Mouse (Mus musculus): ENCODE data around the gene Stac2.

Stac2 gene

GRCm38 (mm10) chr11:98019883-98020610 lies 33.2 kb downstream of the Stac2 start:
- no peak for DNase-seq

GRCm38 (mm10) chr11:98018858-98019641 lies 34.2 kb downstream of the Stac2 start:
- DNase-seq: peak in 1 of 2 experiments; percentile 21

- no peak for DNase-seq
Measured at GRCm38 (mm10) chr11:98018222-98018621, 35.0 kb downstream of the Stac2 start.

GRCm38 (mm10) chr11:98016824-98017223 lies 36.4 kb downstream of the Stac2 start:
- DNase-seq: no peak

- no peak for DNase-seq
Measured at GRCm38 (mm10) chr11:98016177-98016576, 37.1 kb downstream of the Stac2 start.

GRCm38 (mm10) chr11:98012831-98013230 lies 40.4 kb downstream of the Stac2 start:
- no peak for DNase-seq

GRCm38 (mm10) chr11:98011716-98012115 lies 41.5 kb downstream of the Stac2 start:
- DNase-seq: no peak

- DNase-seq: no peak
Measured at GRCm38 (mm10) chr11:98008087-98008486, 45.2 kb downstream of the Stac2 start.

GRCm38 (mm10) chr11:98005686-98006085 lies 47.6 kb downstream of the Stac2 start:
- no peak for DNase-seq

GRCm38 (mm10) chr11:98005076-98005475 lies 48.2 kb downstream of the Stac2 start:
- no peak for DNase-seq

GRCm38 (mm10) chr11:98004161-98004560 lies 49.1 kb downstream of the Stac2 start:
- no peak for DNase-seq

- peak in 1 of 2 experiments; percentile 39 for DNase-seq
Measured at GRCm38 (mm10) chr11:98003171-98003671, 50.0 kb downstream of the Stac2 start.

- peak; percentile 77 to 92 for DNase-seq
Measured at GRCm38 (mm10) chr11:98002627-98003026, 50.6 kb downstream of the Stac2 start.

- no peak for DNase-seq
Measured at GRCm38 (mm10) chr11:98001986-98002385, 51.3 kb downstream of the Stac2 start.

GRCm38 (mm10) chr11:98001351-98001824 lies 51.9 kb downstream of the Stac2 start:
- peak; percentile 43 to 49 for DNase-seq

- peak; percentile 62 to 76 for DNase-seq
Measured at GRCm38 (mm10) chr11:98000378-98001140, 52.7 kb downstream of the Stac2 start.

- DNase-seq: no peak
Measured at GRCm38 (mm10) chr11:97999748-98000147, 53.5 kb downstream of the Stac2 start.

- peak in 1 of 2 experiments; percentile 65 for DNase-seq
Measured at GRCm38 (mm10) chr11:97998898-97999608, 54.2 kb downstream of the Stac2 start.

- no peak for DNase-seq
Measured at GRCm38 (mm10) chr11:97998074-97998793, 55.0 kb downstream of the Stac2 start.

- no peak for DNase-seq
Measured at GRCm38 (mm10) chr11:97997387-97997960, 55.8 kb downstream of the Stac2 start.

GRCm38 (mm10) chr11:97996691-97997090 lies 56.6 kb downstream of the Stac2 start:
- no peak for DNase-seq

Measured in spleen, adult 18-20 months (tissue).